Mouse (Mus musculus) spleen, postnatal 4 days (tissue): Measurements from ENCODE around the gene Vipr1.

ENCODE experiments used
- DNase-seq, 2 experiments: peaks; one replicate each; pipeline ENCODE4 v3.0.0; 2022; ENCODE audit warnings: low spot score in 2 of 2

The Vipr1 gene

DNA sequence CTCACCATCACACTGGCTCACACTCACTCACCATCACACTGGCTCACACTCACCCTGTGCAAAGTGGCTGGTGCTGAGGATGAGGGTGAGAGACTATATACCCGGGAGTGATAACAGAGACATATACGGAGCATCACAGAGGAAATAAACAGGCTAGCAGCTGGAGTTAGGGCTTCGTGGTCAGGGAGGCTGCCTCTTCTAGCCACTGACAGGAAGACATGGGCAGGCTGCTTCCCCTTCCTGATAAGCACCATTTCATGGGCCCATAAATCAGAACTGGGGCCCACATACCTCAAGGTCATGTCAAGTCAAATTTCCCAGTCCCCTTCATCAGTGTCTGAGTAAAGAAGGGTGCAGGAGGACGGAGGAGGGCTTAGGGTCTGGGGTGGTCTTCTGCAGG is 34.6 kb downstream of the Vipr1 start:
- DNase-seq = no peak

GRCm38 (mm10) chr9:121677476-121677875 is 35.0 kb downstream of the Vipr1 start:
- DNase-seq = no peak

DNA sequence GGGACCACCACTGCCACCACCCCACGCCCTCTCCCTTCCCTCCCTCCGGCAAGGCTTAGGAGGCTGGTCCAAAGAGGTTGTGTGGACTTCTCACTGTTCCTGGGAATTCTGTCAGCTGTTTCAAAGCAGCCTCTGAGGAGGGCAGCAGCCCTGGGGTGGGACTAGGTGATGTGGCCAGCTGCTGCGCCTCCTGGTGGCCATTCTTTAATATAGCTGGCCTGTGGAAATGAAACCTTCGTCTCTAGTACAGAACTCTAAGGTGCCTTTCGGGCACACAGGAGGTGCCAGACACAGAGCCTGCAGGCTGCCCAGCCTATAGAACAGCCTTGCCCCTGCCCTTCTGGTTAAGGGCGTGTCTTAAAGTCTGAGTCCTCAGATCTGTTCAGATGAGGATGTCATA is 37.0 kb downstream of the Vipr1 start:
- DNase-seq = peak; percentile 35 to 75

DNA sequence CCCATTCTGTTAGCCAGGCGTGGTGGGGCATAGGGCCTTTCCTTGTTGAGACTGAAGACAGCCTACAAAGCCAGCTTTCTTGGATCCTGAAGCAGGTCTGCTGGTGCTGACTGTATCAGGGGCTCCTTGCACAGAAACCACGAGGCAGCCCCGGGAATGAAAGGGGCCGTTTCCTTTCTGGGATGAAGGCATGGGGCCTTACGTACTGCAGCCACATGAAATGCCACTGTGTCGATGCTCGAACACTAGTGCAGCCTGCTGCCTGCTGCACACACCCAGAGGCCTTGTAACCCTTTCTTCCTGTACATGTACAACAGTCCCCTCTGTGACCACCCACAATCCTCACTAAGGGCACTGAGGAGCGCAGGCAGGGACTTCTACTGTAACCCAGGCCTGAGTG is 38.7 kb downstream of the Vipr1 start:
- no peak for DNase-seq

GRCm38 (mm10) chr9:121682037-121682680 is 39.6 kb downstream of the Vipr1 start:
- no peak for DNase-seq

- DNase-seq = no peak
Measured at GRCm38 (mm10) chr9:121684702-121685101, 42.2 kb downstream of the Vipr1 start.

- no peak for DNase-seq
Measured at GRCm38 (mm10) chr9:121690200-121690651, 47.7 kb downstream of the Vipr1 start.

DNA sequence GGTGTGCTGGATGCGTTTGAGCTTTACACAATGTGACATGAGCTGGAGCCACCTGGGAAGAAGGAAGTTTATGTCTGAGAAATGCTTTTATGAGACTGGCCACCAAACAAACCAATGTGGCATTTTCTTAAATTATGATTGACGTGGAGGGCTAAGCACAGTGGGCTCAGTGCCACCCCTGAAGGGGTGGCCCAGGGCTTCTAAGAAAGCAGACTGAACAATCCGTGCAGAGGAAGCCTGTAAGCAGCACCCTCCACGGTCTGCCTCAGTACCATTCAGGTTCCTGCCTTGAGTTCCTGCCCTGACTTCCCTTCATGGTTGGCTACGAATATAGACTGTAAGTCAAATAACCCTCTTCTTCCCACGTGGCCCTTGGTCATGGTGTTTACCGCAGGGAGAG is 48.2 kb downstream of the Vipr1 start:
- DNase-seq = no peak

- no peak for DNase-seq
Measured at GRCm38 (mm10) chr9:121694736-121695135, 52.2 kb downstream of the Vipr1 start.

DNA sequence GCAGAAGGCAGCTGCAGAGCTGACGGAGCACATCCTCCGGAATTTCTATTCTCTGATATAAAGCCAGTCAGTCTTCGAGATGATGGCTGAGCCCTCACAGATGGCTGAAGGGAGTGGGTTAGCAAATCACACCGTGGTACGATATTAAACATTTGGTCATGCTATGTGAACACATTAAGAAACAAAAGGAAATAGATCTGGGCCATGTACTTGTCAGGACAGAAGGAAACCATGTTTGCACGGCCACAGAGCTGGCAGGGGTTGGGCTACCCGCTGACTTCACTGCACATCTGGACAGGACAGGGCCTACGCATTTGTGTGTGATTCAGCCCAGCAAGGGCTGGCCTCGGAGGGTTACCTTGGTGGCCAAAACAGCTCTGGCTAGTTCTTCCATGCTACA is 54.1 kb downstream of the Vipr1 start:
- DNase-seq = no peak

DNA sequence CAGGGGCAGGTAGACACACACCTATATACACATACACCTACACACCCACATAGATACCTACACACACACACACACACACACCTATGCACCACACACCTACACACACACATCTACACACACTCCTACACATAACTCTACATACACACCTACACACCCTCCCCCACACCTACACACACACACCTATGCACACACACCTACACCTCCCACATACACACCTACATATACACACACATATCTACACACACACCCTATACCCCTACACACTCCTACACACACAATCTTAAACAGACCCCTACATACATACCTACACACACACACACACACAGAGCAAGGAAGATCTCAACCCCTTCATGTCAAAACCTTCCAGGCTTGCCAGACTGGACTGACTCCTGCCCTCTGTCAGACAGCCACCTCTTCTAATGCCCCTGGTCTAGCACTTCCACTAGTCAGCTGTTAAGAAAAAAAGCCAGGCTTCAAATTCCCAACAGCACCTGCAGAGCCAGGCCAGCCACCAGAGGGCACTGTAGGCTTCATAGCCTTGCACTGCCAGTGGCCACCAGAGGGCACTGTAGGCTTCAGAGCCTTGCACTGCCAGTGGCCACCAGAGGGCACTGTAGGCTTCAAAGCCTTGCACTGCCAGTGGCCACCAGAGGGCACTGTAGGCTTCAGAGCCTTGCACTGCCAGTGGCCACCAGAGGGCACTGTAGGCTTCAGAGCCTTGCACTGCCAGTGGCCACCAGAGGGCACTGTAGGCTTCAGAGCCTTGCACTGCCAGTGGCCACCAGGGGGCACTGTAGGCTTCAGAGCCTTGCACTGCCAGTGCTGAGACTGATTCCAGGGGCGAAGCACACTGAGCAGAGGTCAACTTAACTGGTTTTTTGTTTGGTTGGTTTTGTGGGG is 54.9 kb downstream of the Vipr1 start:
- peak; percentile 75 to 92 for DNase-seq

DNA sequence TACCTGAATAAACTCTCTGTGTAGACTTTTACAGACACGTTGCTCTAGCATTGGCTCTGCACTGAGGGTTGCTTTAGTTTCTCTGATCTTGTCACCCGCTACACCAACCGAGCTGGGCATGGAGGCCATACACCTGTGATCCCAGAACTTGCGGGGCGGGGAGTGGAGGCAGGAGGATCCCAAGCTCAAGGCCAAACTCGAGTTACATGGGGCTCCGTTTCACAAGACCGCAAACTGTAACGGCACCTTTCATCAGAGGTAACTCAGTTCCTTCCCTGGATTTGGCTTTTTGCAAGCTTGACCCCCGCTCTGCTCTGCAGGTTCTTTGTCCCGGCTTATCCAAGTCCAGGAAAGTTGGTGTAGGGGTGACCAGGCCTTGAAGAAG is 61.7 kb downstream of the Vipr1 start:
- peak in 1 of 2 experiments; percentile 70 for DNase-seq

- peak; percentile 92 to 95 for DNase-seq
Measured at GRCm38 (mm10) chr9:121704646-121705625, 62.4 kb downstream of the Vipr1 start, which contains the start of gene Sec22c. Sec22c (minus strand) TSS chr9:121705490.

- peak in 1 of 2 experiments; percentile 65 for DNase-seq
Measured at GRCm38 (mm10) chr9:121706029-121706675, 63.6 kb downstream of the Vipr1 start.

- peak in 1 of 2 experiments; percentile 59 for DNase-seq
Measured at GRCm38 (mm10) chr9:121707801-121708200, 65.3 kb downstream of the Vipr1 start.

DNA sequence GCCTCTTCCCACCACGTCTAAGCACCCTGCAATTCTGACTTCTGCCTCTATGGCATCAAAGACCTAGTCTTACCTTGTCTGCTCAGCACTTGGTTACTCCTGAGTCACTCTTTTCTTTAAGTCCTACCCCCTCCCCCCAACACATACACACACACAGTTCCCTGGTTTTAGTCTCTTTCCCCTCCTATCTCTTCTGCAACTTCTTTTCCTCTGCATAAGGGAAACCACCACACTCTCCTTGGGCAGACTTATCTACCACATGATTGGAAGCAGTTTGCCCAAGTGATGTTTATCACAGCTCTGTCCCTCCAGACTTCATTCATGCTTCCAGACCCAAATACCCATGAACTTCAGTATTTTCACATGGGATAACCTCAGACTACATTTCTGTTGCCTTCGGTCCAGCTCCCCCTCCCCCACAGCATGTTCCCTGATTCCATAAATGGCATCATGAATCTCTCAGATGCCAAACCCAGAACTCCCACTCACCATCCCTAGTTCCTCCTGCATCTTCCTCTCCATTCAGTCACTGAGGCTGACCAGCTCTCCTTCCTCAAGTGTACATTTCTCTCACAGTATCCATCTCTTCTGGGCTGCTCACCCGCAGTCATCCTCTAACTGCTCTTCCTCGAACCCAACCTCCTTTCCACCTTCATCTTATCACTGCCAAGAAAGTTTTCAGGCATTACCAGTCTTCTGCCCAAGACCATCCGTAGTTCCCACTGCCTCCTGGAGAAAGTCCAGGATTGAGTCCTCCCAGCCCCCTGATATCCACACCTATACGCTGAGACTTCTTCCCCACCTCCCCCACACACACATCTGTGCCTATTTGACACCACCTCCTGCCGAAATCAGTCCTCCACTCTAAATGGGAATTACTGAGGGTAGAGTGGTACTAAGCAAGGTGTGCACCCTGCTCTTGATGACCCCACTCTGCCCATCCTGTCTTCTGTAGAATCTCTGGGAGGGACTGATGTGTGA is 66.3 kb downstream of the Vipr1 start:
- peak in 1 of 2 experiments; percentile 59 for DNase-seq

DNA sequence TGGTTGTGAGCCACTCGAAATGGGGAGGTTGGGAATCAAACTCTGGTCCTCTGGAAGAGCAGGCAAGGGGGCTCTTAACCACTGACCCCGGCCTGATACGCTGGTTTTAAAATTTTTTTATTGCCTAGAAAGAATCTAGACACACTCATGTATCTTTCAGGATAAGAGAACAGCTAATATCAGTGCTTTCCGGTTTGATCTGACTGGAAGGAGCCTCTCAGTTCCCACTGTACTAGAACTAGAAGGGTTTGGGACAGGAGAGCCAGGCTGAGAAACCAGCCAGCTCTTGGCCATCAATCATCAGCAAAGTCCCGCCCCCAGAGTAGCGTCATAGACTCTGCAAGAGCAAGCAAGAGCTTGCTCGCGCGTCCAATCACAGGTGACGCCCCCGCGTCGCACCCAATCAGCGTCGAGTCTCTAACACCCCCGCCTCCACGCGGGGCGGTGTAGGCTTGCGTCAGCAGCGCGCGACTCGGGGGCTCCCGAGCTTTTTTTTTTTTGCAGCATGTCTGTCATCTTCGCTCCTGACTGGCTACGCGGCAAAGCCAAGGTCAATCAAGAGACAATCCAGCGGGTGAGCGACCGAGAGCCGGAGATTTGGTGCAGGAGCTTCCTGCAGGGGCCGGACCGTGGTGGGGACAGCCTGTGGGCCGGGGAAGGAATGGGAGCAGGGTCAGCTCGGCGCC is 67.5 kb downstream of the Vipr1 start, which contains the start of gene Ss18l2:
TSS of gene Ss18l2 (plus strand) at position 432 of the 686 bp plus-strand sequence.
- peak; percentile 97 to 98 for DNase-seq

- DNase-seq = peak in 1 of 2 experiments; percentile 51
Measured at GRCm38 (mm10) chr9:121710584-121710975, 68.1 kb downstream of the Vipr1 start.

DNA sequence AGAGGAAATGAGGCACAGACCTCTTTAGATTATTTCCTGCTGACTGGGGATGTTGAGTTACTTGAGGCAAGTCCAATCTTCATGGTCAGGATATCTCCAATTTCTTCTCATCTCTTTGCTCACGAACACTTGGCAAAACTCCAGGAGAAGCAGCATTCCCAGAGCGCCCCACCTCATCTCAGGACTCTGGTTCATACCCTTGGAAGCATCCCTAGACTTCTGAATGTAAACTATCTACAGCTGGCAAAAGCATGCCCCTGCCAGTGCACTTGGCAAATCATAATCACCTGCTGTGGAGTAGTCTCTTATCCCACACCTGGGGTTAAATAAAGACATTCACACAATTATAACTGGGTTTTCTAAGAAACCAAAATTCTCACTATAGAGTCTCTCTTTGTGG is 74.5 kb downstream of the Vipr1 start:
- no peak for DNase-seq
